Mouse (Mus musculus) liver, embryonic 14.5 days (tissue): ENCODE data around the gene Zbtb39.

ENCODE experiments used
- CTCF ChIP-seq: IDR thresholded peaks from 2 replicates; pipeline ENCODE4 v1.5.1; 2016; ENCODE audit warnings: antibody characterized with exemption, low read depth, control low read depth
- EP300 ChIP-seq: IDR thresholded peaks from 2 replicates; pipeline ENCODE4 v1.6.1; 2016; ENCODE audit warnings: antibody characterized with exemption, low read depth

- TF ChIP-seq CTCF (no peak), EP300 (no peak)
Measured at GRCm38 (mm10) chr10:127724178-127724577, 15.2 kb upstream of the Zbtb39 start, which contains the start of gene Tac2.
